Mouse (Mus musculus) kidney, postnatal 10 days (tissue): ENCODE measurements around the gene Tyk2.

ENCODE experiments used
- DNase-seq: peaks from one replicate; pipeline ENCODE4 v3.0.0; 2021; ENCODE audit warnings: mixed read lengths

Tyk2 gene

GRCm38 (mm10) chr9:21131059-21131956, at the start of gene Tyk2:
TSS of gene Tyk2 (minus strand) at chr9:21131243.
- DNase-seq: peak; percentile 94

GRCm38 (mm10) chr9:21180841-21181240, 49.8 kb upstream of the Tyk2 start:
- no peak for DNase-seq

GRCm38 (mm10) chr9:21180402-21180801, 49.4 kb upstream of the Tyk2 start:
- DNase-seq: no peak

GRCm38 (mm10) chr9:21172364-21172763, 41.3 kb upstream of the Tyk2 start:
- no peak for DNase-seq

GRCm38 (mm10) chr9:21169157-21169556, 38.1 kb upstream of the Tyk2 start:
- DNase-seq: no peak

- peak; percentile 87 for DNase-seq
These were observed 37.4 kb upstream of the Tyk2 start for GRCm38 (mm10) chr9:21168161-21169123.

- DNase-seq: peak; percentile 69
These were observed 36.4 kb upstream of the Tyk2 start for GRCm38 (mm10) chr9:21167140-21168097.

- peak; percentile 32 for DNase-seq
These were observed 35.5 kb upstream of the Tyk2 start for GRCm38 (mm10) chr9:21166516-21166915.

- peak; percentile 79 for DNase-seq
These were observed 35.0 kb upstream of the Tyk2 start for GRCm38 (mm10) chr9:21165952-21166451.

GRCm38 (mm10) chr9:21165041-21165951, 34.3 kb upstream of the Tyk2 start, which contains the start of gene Pde4a:
TSS of gene Pde4a (plus strand) at chr9:21165714.
- DNase-seq: peak; percentile 76

GRCm38 (mm10) chr9:21164072-21164471, 33.0 kb upstream of the Tyk2 start:
- peak; percentile 53 for DNase-seq

- peak; percentile 24 for DNase-seq
These were observed 32.3 kb upstream of the Tyk2 start for GRCm38 (mm10) chr9:21163086-21164050.

- DNase-seq: peak; percentile 92
These were observed 30.3 kb upstream of the Tyk2 start for GRCm38 (mm10) chr9:21161209-21161909.

GRCm38 (mm10) chr9:21154787-21155186, 23.7 kb upstream of the Tyk2 start:
- DNase-seq: no peak

GRCm38 (mm10) chr9:21153833-21154232, 22.8 kb upstream of the Tyk2 start:
- DNase-seq: peak; percentile 38

- DNase-seq: peak; percentile 31
These were observed 22.3 kb upstream of the Tyk2 start for GRCm38 (mm10) chr9:21153331-21153730.

- DNase-seq: peak; percentile 78
These were observed 21.7 kb upstream of the Tyk2 start for GRCm38 (mm10) chr9:21152715-21153114.

- peak; percentile 97 for DNase-seq
These were observed 18.8 kb upstream of the Tyk2 start, which contains the start of gene Cdc37 for GRCm38 (mm10) chr9:21149654-21150419. TSS of gene Cdc37 (minus strand) at chr9:21149982.
